Mouse (Mus musculus): ENCODE data around the gene Apol8. TPM values are rescaled to one million over a fixed set of nuclear protein-coding genes. Genes with fewer than 3 reads are reported as not detected.

Apol8 gene
- polyA plus RNA-seq, 1 experiment, result 0.46 TPM

DNA sequence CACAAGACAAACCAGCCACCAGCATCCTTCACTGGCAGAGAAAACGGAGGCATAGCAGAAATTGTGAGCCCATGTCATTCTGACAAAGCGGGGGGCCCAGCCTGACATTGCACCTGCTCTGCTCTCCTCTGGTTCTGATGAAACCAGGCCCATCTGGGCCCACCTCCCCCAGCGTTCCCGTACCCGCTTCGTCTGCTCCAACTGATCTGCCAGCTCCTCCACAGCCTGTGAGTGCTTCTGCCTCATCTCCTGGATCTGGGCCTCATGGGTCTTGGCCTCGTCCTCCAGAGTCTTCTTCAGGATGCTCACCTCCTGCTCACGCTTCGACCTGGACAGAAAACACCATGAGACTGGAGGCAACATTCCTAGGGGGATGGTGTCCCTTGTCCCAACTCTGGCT lies 14.1 kb upstream of the Apol8 start:
- TF ChIP-seq FOSL1 (IDR thresholded peaks at IDR 0.05; ENCODE audit: insufficient read depth, low read length, poor library complexity, severe bottlenecking) (no peak), MYOD1 (IDR thresholded peaks at IDR 0.05; ENCODE audit: control insufficient read depth, insufficient read length, low read depth) (no peak), MYOG (IDR thresholded peaks at IDR 0.05; ENCODE audit: control insufficient read depth, extremely low read depth, insufficient read length) (no peak), MAX (IDR thresholded peaks at IDR 0.05) (no peak)
- Histone ChIP-seq H3K79me3 (ENCODE audit: low read depth) (peaks cover 8% of the 10 kb centered on the region), H3K4me3 (ENCODE audit: insufficient read depth, poor library complexity, severe bottlenecking) (no peak overlapping the region), H3K79me2 (ENCODE audit: control insufficient read depth, insufficient read depth) (peaks cover 75% of the 10 kb centered on the region), H3K36me3 (ENCODE audit: control insufficient read depth, insufficient read depth) (peaks cover 100% of the 10 kb centered on the region), H3ac (ENCODE audit: control insufficient read depth, insufficient read length, low read depth) (no peak overlapping the region), H3K27me3 (ENCODE audit: control insufficient read depth, insufficient read depth, insufficient read length) (no peaks in the 10 kb centered on the region)

DNA sequence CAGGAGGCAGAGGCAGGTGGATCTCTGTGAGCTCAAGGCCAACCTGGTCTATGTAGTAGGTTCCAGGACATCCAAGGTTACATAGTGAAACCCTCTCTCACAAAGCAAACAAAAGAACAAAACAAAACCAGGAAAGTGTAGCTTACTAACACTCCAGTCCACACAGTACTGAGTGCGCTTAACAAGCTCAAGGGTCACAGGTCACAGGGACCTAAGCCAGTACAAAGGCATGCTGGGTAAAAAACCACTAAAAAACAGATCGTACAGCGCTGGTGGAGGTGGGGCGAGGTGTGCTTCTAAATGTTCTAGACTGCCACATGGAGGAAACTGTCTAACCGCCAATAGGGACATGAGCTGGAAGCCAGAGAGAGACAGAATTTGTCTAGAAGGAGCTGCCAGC lies 13.5 kb upstream of the Apol8 start:
- H3K36me3 ChIP-seq (ENCODE audit: control insufficient read depth, insufficient read depth), result peaks cover 100% of the 10 kb centered on the region
- H3K79me2 ChIP-seq (ENCODE audit: control insufficient read depth, insufficient read depth), result peaks cover 75% of the 10 kb centered on the region
- TF ChIP-seq FOSL1 (IDR thresholded peaks at IDR 0.05; ENCODE audit: insufficient read depth, low read length, poor library complexity, severe bottlenecking), result no peak
- TF ChIP-seq USF1 (IDR thresholded peaks at IDR 0.05; ENCODE audit: low read depth), result no peak
- no peak for TF ChIP-seq CTCF (IDR thresholded peaks at IDR 0.05; ENCODE audit: control insufficient read depth, insufficient read depth, insufficient read length)
- no peak for TF ChIP-seq CEBPB (IDR thresholded peaks at IDR 0.05; ENCODE audit: low read depth)
- TF ChIP-seq MYOG (IDR thresholded peaks at IDR 0.05; ENCODE audit: control insufficient read depth, extremely low read depth, insufficient read length), result no peak
- TF ChIP-seq MAX (IDR thresholded peaks at IDR 0.05), result no peak
- no peak for TF ChIP-seq MYOD1 (IDR thresholded peaks at IDR 0.05; ENCODE audit: control insufficient read depth, insufficient read length, low read depth)

DNA sequence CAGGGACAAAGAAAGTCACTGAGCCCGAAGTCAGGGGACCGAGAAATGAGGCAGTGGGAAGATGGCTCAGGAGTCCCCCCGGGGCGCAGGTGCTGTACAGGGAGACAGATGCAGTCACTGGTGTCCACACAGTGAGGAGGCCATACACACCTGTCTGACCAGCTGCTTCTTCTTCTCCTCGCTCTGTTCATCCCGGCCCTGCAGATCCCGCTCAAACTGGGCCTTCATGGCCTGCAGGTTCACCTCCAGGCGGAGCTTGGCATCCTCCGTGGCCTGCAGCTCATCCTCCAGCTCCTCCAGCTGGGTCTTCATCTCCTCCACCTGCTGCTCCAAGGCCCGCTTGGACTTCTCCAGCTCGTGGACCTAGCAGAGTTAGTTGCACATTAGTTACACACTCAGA lies 10.2 kb upstream of the Apol8 start:
- Histone ChIP-seq H3K27me3 (ENCODE audit: control insufficient read depth, insufficient read depth, insufficient read length) (no peaks in the 10 kb centered on the region), H3K4me3 (ENCODE audit: insufficient read depth, poor library complexity, severe bottlenecking) (no peak overlapping the region), H3ac (ENCODE audit: control insufficient read depth, insufficient read length, low read depth) (no peak overlapping the region), H3K36me3 (ENCODE audit: control insufficient read depth, insufficient read depth) (peaks cover 100% of the 10 kb centered on the region), H3K79me3 (ENCODE audit: low read depth) (peaks cover 2% of the 10 kb centered on the region), H3K79me2 (ENCODE audit: control insufficient read depth, insufficient read depth) (peaks cover 49% of the 10 kb centered on the region)
- TF ChIP-seq USF1 (IDR thresholded peaks at IDR 0.05; ENCODE audit: low read depth) (no peak), MYOD1 (IDR thresholded peaks at IDR 0.05; ENCODE audit: control insufficient read depth, insufficient read length, low read depth) (no peak), CEBPB (IDR thresholded peaks at IDR 0.05; ENCODE audit: low read depth) (no peak), CTCF (IDR thresholded peaks at IDR 0.05; ENCODE audit: control insufficient read depth, insufficient read depth, insufficient read length) (no peak), MAX (IDR thresholded peaks at IDR 0.05) (no peak), FOSL1 (IDR thresholded peaks at IDR 0.05; ENCODE audit: insufficient read depth, low read length, poor library complexity, severe bottlenecking) (no peak), MYOG (IDR thresholded peaks at IDR 0.05; ENCODE audit: control insufficient read depth, extremely low read depth, insufficient read length) (no peak)

More for the DNA sequence above, 13.5 kb upstream of the Apol8 start:
- H3K4me3 ChIP-seq (ENCODE audit: insufficient read depth, poor library complexity, severe bottlenecking), result no peak overlapping the region
- no peaks in the 10 kb centered on the region for H3K27me3 ChIP-seq (ENCODE audit: control insufficient read depth, insufficient read depth, insufficient read length)
- H3ac ChIP-seq (ENCODE audit: control insufficient read depth, insufficient read length, low read depth), result no peak overlapping the region
- peaks cover 8% of the 10 kb centered on the region for H3K79me3 ChIP-seq (ENCODE audit: low read depth)

DNA sequence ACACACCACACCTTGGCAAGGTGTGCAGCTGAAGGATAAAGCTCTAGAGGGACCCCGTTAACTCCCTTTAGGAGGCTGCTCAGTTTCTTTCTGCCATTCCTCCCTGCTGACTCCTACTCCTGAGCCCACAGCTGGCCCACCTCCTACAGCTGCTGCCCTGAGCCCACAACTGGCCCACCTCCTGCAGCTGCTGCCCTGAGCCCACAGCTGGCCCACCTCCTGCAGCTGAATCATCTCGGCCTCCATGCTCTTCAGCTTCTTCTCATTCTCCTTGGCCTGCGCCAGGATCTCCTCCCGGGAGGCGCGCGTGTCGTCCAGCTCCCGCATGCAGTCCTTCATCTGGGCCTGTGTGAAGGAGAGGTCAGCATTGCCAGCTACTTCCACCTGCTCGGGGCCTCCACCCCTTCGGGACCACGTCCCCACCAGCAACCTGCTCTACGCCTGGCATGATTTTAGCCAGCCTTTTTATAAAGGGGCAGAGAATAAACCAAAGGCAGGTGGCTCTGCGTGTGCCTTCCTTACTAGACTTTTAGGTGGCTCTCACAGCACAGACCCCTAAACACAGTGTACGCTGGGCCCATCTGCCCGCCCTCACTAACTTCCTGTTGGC lies 8.8 kb upstream of the Apol8 start:
- TF ChIP-seq CEBPB (IDR thresholded peaks at IDR 0.05; ENCODE audit: low read depth) (no peak), MYOD1 (IDR thresholded peaks at IDR 0.05; ENCODE audit: control insufficient read depth, insufficient read length, low read depth) (peak; percentile 85), MYOG (IDR thresholded peaks at IDR 0.05; ENCODE audit: control insufficient read depth, extremely low read depth, insufficient read length) (no peak), FOSL1 (IDR thresholded peaks at IDR 0.05; ENCODE audit: insufficient read depth, low read length, poor library complexity, severe bottlenecking) (no peak)
- Histone ChIP-seq H3K79me2 (ENCODE audit: control insufficient read depth, insufficient read depth) (peaks cover 37% of the 10 kb centered on the region), H3ac (ENCODE audit: control insufficient read depth, insufficient read length, low read depth) (no peak overlapping the region), H3K4me3 (ENCODE audit: insufficient read depth, poor library complexity, severe bottlenecking) (no peak overlapping the region), H3K36me3 (ENCODE audit: control insufficient read depth, insufficient read depth) (peaks cover 100% of the 10 kb centered on the region), H3K27me3 (ENCODE audit: control insufficient read depth, insufficient read depth, insufficient read length) (no peaks in the 10 kb centered on the region), H3K79me3 (ENCODE audit: low read depth) (peaks cover 2% of the 10 kb centered on the region)

DNA sequence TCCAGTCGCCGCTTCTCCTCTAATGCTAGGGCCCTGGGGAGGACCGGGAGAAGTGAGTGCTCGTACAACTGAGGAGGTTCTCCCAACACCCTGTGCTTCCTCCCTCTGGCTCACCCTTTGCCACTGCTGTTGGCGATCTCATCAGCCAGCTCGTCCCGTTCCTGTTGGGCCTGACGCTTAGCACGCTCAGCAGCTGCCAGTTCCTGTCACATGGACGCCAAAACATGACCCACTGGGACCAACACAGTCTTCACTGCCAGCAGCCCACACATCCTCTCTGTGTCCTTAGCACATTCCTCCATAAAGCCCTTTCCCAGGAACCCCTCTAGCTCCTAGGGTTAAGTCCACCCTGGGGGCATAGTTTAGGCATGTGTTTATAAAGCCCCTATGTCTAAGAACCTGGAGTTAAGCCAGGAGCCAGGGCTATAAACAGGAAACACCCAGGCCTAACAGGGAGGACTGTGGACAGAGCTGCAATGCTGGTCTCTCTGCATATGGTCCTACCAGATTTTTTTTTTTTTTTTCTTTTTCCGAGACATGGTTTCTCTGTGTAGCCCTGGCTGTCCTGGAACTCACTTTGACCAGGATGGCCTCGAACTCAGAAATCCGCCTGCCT lies 7.7 kb upstream of the Apol8 start:
- H3K4me3 ChIP-seq (ENCODE audit: insufficient read depth, poor library complexity, severe bottlenecking), result no peak overlapping the region
- H3K36me3 ChIP-seq (ENCODE audit: control insufficient read depth, insufficient read depth), result peaks cover 99% of the 10 kb centered on the region
- H3K79me3 ChIP-seq (ENCODE audit: low read depth), result peaks cover 2% of the 10 kb centered on the region
- TF ChIP-seq CTCF (IDR thresholded peaks at IDR 0.05; ENCODE audit: control insufficient read depth, insufficient read depth, insufficient read length) (no peak), MYOD1 (IDR thresholded peaks at IDR 0.05; ENCODE audit: control insufficient read depth, insufficient read length, low read depth) (peak; percentile 38)
- H3K79me2 ChIP-seq (ENCODE audit: control insufficient read depth, insufficient read depth), result peaks cover 31% of the 10 kb centered on the region
- no peaks in the 10 kb centered on the region for H3K27me3 ChIP-seq (ENCODE audit: control insufficient read depth, insufficient read depth, insufficient read length)
- H3ac ChIP-seq (ENCODE audit: control insufficient read depth, insufficient read length, low read depth), result peak overlapping the region; percentile 10

DNA sequence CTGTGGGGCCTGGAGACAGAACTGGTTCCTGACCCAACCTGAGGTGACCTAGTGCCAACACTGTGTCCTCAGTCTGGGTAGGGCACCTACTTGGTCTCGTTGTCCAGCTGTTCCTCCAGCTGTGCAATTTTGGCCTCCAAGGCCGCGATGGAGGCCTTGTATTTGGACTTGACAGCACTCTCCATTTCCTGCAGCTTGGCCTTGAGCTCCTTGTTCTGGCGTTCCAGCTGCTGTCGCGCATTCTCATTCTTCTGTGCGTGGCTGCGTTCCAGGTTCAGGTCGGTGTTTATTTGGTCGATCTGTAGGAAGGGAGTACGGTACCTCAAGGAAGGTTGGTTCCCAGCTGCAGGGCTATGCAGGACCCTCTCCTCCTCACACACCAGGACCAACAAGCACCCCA lies 6.9 kb upstream of the Apol8 start:
- TF ChIP-seq MAX (IDR thresholded peaks at IDR 0.05) (no peak), MYOD1 (IDR thresholded peaks at IDR 0.05; ENCODE audit: control insufficient read depth, insufficient read length, low read depth) (peak; percentile 2)
- Histone ChIP-seq H3K27me3 (ENCODE audit: control insufficient read depth, insufficient read depth, insufficient read length) (no peaks in the 10 kb centered on the region), H3K36me3 (ENCODE audit: control insufficient read depth, insufficient read depth) (peaks cover 97% of the 10 kb centered on the region), H3K4me3 (ENCODE audit: insufficient read depth, poor library complexity, severe bottlenecking) (no peak overlapping the region), H3K79me3 (ENCODE audit: low read depth) (peaks cover 2% of the 10 kb centered on the region), H3K79me2 (ENCODE audit: control insufficient read depth, insufficient read depth) (peaks cover 31% of the 10 kb centered on the region), H3ac (ENCODE audit: control insufficient read depth, insufficient read length, low read depth) (no peak overlapping the region)
